Mouse (Mus musculus): ENCODE data around the gene Fyttd1.

- TF ChIP-seq POLR2A (IDR thresholded peaks at IDR 0.05; ENCODE audit: insufficient read depth, low read depth, low read length) (no peak), CTCF (IDR thresholded peaks at IDR 0.05; ENCODE audit: insufficient read depth, low read depth, low read length) (no peak)
Observed at GRCm38 (mm10) chr16:32948656-32949055, 71.4 kb downstream of the Fyttd1 start.
